Mouse (Mus musculus) heart, postnatal 0 days (tissue): ENCODE measurements around the gene Ogdh.

Experiments
- CTCF ChIP-seq: IDR thresholded peaks from 2 replicates; pipeline ENCODE4 v1.5.1; 2016; ENCODE audit warnings: antibody characterized with exemption, control low read depth, low read depth
- EP300 ChIP-seq: IDR thresholded peaks from 2 replicates; pipeline ENCODE4 v1.6.1; 2016; ENCODE audit warnings: antibody characterized with exemption, low read depth

DNA sequence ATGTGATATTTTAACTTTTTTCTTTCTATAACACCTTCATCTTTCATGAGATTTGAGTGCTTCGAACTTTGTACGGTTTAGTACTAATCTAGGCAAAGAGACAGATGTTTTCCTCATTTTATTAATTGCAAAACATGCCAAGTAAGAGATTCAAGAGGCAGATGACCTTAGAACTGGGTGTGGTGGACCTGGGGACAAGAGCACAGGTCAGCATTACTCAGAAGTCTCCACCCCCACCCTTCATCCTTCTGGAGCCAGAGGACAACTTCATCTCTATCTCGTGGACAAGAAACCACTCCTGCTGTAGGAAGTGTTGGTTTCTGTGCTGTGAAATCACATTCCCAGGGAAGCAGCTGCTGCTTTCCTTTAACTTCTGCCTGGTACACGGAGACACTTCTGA lies 16.7 kb downstream of the Ogdh start:
- TF ChIP-seq CTCF (no peak), EP300 (no peak)
